ENCODE assay signal across 17 mouse cellular contexts in genomic region chr1:73948757-73949156, GRCm38 (mm10).
DNase-seq lines count a peak whose midpoint lies in the region; ATAC-seq and TF ChIP-seq lines count a peak whose summit lies in the region.
"Had no signal": no experiment of that assay in that cellular context is flagged by ENCODE, and none has a peak within 500 bp of the region (broad histone marks: within the 10 kb centered on the region; RNA-seq: fewer than 3 reads in every experiment).

No protein-coding gene starts in this region.

- peaks cover 41% of the 10 kb centered on the region for H3K36me3 ChIP-seq in heart, embryonic 16.5 days (ENCODE audit: control insufficient read depth, insufficient read depth)
- H3K36me3 ChIP-seq in forebrain, postnatal 0 days (ENCODE audit: insufficient read depth): no peaks in the 10 kb centered on the region
- H3K36me3 ChIP-seq: G1E had no signal

- DNase-seq in heart, adult 11 months: peak; percentile 91
- DNase-seq in heart, adult 8-10 months (ENCODE audit: low spot score): no peak
- DNase-seq in ES-CJ7 (ENCODE audit: low read depth, low spot score): peak; percentile 61
- peak; percentile 26 for DNase-seq in embryo, embryonic 11 days
- no peak for DNase-seq in forebrain, postnatal 0 days
- no peak for DNase-seq in cerebellum, postnatal 14 days
- DNase-seq in gastrocnemius, postnatal 10 days: no peak
- DNase-seq: cerebellum, adult 8-10 months; gastrocnemius, postnatal 25 days; kidney, adult 11 months; layer of hippocampus, postnatal 36 days; lung, postnatal 10 days; thymus, postnatal 36 days had no signal

- 29% methylated on average over 5 of the region's 5 CpGs for WGBS in heart, embryonic 16.5 days
- WGBS in forebrain, postnatal 0 days: 87% methylated on average over 5 of the region's 5 CpGs

- H3K4me3 ChIP-seq in heart, embryonic 16.5 days (ENCODE audit: low read length): no peak overlapping the region
- no peak overlapping the region for H3K4me3 ChIP-seq in forebrain, postnatal 0 days (ENCODE audit: low read depth, low read length)
- H3K4me3 ChIP-seq: limb, embryonic 15.5 days; midbrain, embryonic 13.5 days had no signal

- H3K27ac ChIP-seq in heart, embryonic 16.5 days (ENCODE audit: low read length): peak overlapping the region; percentile 86
- H3K27ac ChIP-seq in forebrain, postnatal 0 days (ENCODE audit: low read depth, low read length): no peak overlapping the region
- H3K27ac ChIP-seq: limb, embryonic 15.5 days; midbrain, embryonic 13.5 days had no signal

- no peak overlapping the region for H3K9ac ChIP-seq in heart, embryonic 16.5 days (ENCODE audit: low read length)
- H3K9ac ChIP-seq in forebrain, postnatal 0 days: no peak overlapping the region
- H3K9ac ChIP-seq: limb, embryonic 15.5 days; midbrain, embryonic 13.5 days had no signal

- peak; percentile 88 for ATAC-seq in heart, embryonic 16.5 days (replicated peaks; ENCODE audit: extremely low read depth, insufficient read depth, low FRiP score)
- ATAC-seq in forebrain, postnatal 0 days: no peak
- ATAC-seq: midbrain, embryonic 13.5 days had no signal

- H3K27me3 ChIP-seq in heart, embryonic 16.5 days (ENCODE audit: control insufficient read depth, insufficient read depth, low read length): no peaks in the 10 kb centered on the region
- no peaks in the 10 kb centered on the region for H3K27me3 ChIP-seq in forebrain, postnatal 0 days (ENCODE audit: insufficient read depth, low read length)
- H3K27me3 ChIP-seq: limb, embryonic 15.5 days; midbrain, embryonic 13.5 days had no signal

- no peak for TF ChIP-seq CTCF in forebrain, postnatal 0 days (IDR thresholded peaks at IDR 0.05; ENCODE audit: low read depth)

- peak overlapping the region; percentile 26; the same call in 1 of the 2 replicates for H3K4me2 ChIP-seq in heart, embryonic 16.5 days (ENCODE audit: low read depth, low read length)
- H3K4me2 ChIP-seq in forebrain, postnatal 0 days (ENCODE audit: low read depth): no peak overlapping the region
- H3K4me2 ChIP-seq: limb, embryonic 15.5 days; midbrain, embryonic 13.5 days had no signal

- no peaks in the 10 kb centered on the region for H3K9me3 ChIP-seq in heart, embryonic 16.5 days (replicated peaks; ENCODE audit: control insufficient read depth, low read length)
- no peaks in the 10 kb centered on the region for H3K9me3 ChIP-seq in forebrain, postnatal 0 days (ENCODE audit: low read length)
- H3K9me3 ChIP-seq: G1E; limb, embryonic 15.5 days; midbrain, embryonic 13.5 days had no signal

- H3K4me1 ChIP-seq in heart, embryonic 16.5 days (ENCODE audit: control insufficient read depth, insufficient read depth, low read length): peaks cover 84% of the 10 kb centered on the region
- no peaks in the 10 kb centered on the region for H3K4me1 ChIP-seq in forebrain, postnatal 0 days (ENCODE audit: insufficient read depth)
- H3K4me1 ChIP-seq: midbrain, embryonic 13.5 days had no signal

Comparison
In these comparisons a context has a peak if more than half of its experiments do, and no peak if none do; other contexts are left out.
1. DNase-seq: peak in heart, adult 11 months (single experiment), ES-CJ7 (single experiment) and embryo, embryonic 11 days (single experiment); none in heart, adult 8-10 months (single experiment), forebrain, postnatal 0 days (single experiment), cerebellum, postnatal 14 days (0 of 2) and gastrocnemius, postnatal 10 days (single experiment).